Mouse (Mus musculus): ENCODE results near the gene Mpped2.

DNA sequence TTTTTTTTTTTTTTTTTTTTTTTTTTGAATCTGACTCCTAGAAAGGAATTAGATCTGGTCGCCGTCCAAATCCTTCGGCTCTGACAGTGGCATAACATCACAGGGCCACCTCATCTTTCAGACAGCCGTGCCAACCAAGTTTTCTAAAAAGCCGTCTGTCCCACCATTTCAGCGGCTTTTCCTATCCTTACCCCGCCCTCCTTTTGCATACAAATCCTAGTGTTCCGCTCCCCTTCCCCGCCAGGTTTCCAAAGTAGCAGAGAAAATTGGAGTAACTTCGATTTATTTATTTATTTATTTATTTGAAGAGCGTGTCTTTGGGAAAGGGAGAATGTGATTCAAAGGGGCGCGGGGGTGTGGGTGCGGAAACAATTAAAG is 675 bp upstream of the Mpped2 start:
- TF ChIP-seq POLR2A (IDR thresholded peaks at IDR 0.05; ENCODE audit: extremely low read depth, insufficient read depth, low read length) (no peak), CTCF (IDR thresholded peaks at IDR 0.05; ENCODE audit: low read depth, low read length) (no peak)

Data from liver, adult 2 months (tissue).